Mouse (Mus musculus): ENCODE results near the gene Cox5a. TPM values are rescaled to one million over a fixed set of nuclear protein-coding genes. Genes with fewer than 3 reads are reported as not detected.

The Cox5a gene
- 100 to 1,000 TPM; 387 to 406 TPM for total RNA-seq (2021)

DNA sequence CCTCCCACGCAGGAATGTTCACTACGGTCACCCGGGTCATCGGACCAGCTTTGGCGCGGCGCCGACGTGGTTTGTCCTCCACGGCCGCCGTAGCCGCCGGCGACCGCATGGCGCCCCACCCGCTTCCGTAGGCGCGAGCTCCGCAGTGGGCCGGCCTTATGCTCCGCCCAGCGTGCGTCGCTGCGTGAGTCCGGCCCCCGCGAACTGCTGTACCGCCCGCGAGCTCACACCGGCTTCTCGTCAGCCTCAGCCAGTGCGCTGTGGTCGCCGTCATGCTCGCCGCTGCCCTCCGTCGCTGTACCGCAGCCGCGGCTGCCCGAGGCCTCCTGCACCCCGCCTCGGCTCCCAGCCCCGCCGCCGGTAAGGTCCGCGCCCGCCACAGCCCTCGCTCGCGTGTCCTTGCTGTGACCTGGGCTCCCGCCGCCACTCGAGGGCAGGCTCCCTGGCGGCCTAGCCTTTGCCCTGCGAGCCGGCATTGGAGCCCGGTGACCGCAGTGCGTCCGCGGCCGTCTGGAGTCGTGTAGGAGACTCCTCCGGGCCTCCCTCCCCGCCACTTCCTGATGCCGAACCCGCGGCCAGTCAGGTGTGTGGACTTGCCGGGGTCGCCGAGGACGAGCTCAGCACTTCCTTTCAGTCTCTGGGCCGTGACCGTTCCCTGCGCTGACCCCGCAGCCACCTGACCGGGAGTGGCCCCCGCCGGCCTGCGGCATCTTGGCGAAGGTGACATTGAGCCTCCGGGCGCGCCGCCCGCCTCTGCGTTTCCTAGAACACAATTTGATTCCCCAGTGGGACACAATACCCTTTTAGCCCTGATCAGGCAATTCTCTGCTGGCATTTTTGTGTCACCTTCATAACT lies at the start of gene Cox5a:
Gene Cox5a, plus strand, starts transcription at position 219 of the 856 bp plus-strand sequence.
- DNase-seq = peak; percentile 93 to 94

DNA sequence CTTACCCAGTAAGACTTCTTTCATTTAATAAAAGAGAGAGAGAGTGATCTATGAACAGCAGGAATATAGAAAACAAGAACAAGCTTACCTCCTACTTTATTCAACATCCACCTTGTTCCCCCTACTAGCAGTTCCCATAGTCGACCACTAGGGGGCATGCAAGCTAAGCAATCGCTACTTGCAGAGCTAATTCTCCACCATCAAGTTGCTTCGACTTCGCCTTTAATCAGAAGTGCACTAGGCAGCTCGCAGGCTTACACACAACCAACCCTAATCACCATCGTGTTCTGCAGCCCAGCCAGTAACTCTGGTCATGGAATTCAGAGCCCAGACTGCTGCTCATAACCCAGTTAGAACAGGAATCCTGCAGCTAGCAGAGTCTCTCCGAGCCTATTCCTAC lies 35.3 kb upstream of the Cox5a start:
- DNase-seq = peak; percentile 76 to 83

GRCm38 (mm10) chr9:57487807-57488206 lies 33.3 kb upstream of the Cox5a start:
- DNase-seq = no peak

DNA sequence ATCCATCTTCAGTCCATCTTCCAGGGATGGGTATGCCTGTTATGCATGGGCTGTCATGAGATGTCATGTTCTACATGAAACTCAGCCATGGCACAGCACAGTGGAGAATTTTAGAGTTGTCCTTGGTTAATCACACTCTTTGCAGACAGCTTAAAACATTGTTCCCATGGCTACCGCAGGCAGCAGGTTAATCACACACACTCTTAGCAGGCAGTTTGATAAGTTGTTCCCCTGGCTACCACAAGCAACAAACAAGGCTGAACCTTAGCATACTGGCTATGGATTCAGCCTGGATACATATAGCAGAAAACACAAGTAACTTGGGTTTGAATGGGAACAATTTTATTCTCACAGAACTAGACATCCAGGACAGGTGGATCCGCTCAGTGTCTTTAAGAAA lies 27.5 kb upstream of the Cox5a start:
- DNase-seq = no peak

DNA sequence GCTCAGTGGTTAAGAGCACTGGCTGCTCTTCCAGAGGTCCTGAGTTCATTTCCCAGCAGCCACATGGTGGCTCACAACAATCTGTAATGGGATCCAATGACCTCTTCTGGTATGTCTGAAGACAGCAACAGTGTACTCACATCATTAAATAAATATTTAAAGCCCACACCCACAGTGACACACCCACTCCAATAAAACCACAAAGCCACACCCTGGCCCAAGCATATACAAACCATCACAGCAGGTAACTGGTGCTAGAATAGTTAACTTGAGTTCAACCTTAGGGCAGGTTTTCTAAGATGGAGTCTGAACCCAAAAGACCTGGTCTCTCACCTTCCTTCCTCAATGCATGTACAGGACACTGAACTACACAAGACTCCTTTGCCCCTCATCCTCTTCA lies 26.1 kb upstream of the Cox5a start:
- no peak for DNase-seq

GRCm38 (mm10) chr9:57497236-57497635 lies 23.8 kb upstream of the Cox5a start:
- DNase-seq = no peak

GRCm38 (mm10) chr9:57498536-57498935 lies 22.5 kb upstream of the Cox5a start:
- no peak for DNase-seq

DNA sequence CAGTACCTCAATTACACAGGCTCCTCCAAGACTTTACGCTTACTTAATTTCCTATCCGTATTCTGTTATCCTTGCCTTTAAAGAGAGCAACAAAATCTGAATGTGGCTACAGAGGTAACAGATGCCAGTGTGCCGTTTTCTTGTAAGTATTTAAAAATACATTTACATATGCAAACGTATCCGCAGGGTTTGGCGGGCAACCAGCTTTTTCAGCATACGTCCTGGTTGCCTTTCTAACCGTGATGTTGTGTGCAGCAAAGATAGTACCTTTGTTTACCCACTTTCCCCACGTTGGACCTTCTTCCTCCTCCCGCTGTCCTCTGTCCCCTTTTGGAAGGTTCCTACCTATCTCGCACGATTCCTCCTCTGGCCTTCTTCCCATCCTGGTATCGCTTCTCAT lies 19.6 kb upstream of the Cox5a start:
- DNase-seq = no peak

DNA sequence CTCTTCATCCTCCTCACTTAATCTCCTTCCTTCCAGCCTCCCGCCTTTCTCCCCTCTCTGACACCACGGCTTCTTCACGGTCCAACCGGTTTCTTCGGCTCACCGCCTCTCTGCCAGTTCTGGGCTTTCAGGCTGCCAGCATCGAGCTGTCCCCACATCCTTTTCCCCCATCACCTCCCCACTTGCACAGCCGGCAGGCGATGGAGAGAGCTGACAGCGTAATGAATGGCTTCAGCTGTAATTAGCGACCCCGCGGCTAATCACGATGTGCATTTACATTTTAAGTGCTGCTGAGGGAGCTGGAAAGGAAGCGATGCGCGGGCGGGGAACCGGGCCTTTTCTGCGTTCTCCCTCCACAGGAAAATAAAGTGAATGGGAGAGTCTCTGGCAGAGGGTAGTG lies 19.2 kb upstream of the Cox5a start:
- peak in 1 of 2 experiments; percentile 32 for DNase-seq

- no peak for DNase-seq
These were observed 18.0 kb upstream of the Cox5a start for GRCm38 (mm10) chr9:57502911-57503621.

- peak in 1 of 2 experiments; percentile 36 for DNase-seq
These were observed 17.3 kb upstream of the Cox5a start, which contains the start of gene Rpp25 for GRCm38 (mm10) chr9:57503622-57504380. TSS of gene Rpp25 (plus strand) at chr9:57504026.

- peak in 1 of 2 experiments; percentile 16 for DNase-seq
These were observed 16.7 kb upstream of the Cox5a start for GRCm38 (mm10) chr9:57504381-57504700.

DNA sequence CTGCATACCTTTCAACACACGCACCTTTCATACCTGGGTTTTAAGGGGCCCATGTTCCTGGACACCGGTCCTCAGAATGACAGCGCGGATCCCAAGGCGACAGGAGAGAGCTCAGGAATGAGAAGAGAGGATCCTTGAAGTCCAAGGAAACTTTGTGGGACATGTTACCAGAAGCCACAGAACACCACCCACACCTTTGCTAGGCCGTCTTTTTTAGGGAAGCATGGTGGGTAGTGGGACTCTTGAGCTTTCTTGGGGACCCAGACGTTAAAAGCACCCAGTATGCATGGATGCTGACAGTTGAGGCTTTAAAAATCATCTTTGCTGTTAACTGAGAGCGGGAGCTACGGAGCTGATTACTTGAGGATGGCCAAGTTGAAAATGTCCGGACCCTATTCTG lies 16.2 kb upstream of the Cox5a start:
- no peak for DNase-seq

DNA sequence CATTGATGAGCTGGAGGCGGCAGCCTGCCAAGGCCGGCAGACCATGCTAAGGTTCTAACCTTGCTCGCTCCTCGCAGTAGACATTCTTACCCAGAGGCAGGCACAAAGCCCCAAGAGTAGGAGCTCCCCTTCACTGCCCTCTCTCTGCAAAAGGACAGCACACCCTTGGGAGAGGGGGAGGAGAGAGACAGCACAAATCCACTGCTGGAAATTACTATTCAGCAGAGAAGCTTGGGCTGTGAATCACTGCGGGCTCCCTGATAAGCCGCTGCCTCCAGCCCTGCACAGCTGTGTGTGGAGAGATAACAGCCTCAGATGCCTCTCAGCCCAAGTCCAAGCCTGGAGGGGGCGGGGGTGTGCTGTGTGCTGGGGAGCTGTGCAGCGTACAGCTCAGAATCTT lies 15.4 kb upstream of the Cox5a start:
- peak in 1 of 2 experiments; percentile 17 for DNase-seq

GRCm38 (mm10) chr9:57510577-57510976 lies 10.5 kb upstream of the Cox5a start:
- DNase-seq = no peak

GRCm38 (mm10) chr9:57517113-57517512 lies 4.0 kb upstream of the Cox5a start:
- DNase-seq = peak in 1 of 2 experiments; percentile 30

DNA sequence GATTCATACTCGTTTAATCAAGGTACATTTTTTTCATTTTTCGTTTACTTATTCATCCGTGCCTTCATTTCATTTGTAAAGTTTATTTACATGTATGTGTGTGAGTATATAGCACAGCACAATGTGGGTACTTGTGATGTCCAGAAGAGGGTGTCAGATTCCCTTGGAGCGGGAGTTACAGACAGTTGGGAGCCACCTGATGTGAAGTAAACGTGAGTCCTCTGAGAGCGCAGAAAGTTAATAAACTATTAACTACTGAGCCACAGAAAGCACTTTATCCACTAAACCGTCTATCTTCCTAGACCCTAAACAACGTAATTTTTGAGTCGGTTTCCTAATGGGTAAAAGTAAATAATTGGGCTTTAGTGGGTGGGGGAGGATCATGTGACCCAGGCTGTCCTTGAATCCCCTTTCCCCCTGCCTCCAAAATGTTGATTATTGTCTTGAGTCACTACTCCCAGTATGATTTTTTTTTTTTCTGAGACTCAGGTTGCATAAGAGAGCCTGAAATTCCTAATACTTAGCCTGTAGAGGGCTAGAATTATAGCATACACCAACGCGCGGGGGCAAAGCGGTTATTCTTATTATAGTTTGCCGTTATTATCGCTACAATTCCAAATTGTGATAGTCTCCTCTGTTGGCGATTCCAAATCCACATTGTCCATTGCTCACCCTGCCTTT lies 559 bp upstream of the Cox5a start:
- no peak for DNase-seq

GRCm38 (mm10) chr9:57522114-57522860 lies 1.2 kb downstream of the Cox5a start:
- DNase-seq = no peak

GRCm38 (mm10) chr9:57522861-57523246 lies 1.8 kb downstream of the Cox5a start:
- no peak for DNase-seq

DNA sequence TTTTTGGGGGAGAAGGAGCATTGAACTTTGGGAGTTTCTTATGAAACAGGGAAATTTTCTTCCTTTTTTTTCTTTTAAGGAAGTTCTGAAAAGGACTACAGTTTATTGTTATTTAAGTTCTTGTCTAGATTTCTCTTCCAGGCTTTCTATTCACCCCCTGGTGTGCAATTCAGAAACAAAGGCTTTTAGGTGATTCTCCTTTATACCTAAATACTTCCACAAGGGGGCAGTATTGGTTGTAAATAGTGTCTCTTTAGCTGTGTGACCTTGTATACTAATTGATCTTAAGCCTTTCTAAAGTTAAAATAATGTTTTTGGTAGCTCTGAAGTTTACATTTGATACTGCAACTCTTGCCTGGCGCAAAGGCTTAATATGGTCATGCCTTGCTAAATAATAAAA lies 2.7 kb downstream of the Cox5a start:
- DNase-seq = no peak

GRCm38 (mm10) chr9:57524439-57524838 lies 3.4 kb downstream of the Cox5a start:
- no peak for DNase-seq

DNA sequence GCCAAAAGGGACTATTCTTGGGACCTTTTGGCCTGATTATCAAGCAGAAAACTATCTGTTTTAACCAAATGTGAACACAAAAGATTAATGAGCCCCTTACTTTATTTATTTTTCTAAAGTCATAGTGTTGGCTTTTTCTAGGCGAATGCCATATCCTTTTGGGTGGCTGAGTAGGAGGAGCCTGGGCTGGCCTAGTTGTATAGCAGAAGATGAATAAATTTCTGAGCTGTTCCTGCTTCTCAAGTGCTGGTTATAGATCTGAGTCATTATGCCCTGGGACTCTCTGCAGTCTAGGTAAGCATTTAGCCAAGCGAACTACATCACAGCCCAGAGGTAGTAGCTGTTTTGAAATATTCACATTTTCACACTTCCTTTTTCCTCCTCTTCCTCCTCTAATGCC lies 4.4 kb downstream of the Cox5a start:
- no peak for DNase-seq

Measured in layer of hippocampus, postnatal 36 days (tissue).